Mouse (Mus musculus): ENCODE measurements around the gene Tex10.
A peak's percentile ranks its signal among the peaks of the same experiment; 100 is the strongest.

The Tex10 gene

GRCm38 (mm10) chr4:48403066-48403640 is 70.1 kb downstream of the Tex10 start:
- no peak for DNase-seq (ENCODE audit: low spot score)

DNA sequence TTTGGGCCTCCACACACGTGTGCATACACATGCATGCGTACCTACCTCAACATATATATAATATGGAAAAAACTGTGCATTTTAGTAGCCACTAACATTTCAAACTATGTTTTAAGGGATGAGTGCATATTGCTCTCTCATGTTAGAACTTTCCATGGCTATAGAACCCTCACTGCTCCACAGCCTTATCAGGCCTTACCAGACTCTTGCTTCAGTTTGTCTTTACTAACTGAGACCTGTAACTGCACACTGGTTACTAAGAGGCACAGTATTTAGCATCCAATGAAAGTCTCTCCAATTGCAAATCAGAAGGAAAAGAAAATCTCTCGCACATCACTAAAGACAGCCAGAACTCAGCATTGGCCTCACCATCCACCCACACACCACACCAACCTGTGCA is 76.3 kb downstream of the Tex10 start:
- no peak for DNase-seq (ENCODE audit: low spot score)

DNA sequence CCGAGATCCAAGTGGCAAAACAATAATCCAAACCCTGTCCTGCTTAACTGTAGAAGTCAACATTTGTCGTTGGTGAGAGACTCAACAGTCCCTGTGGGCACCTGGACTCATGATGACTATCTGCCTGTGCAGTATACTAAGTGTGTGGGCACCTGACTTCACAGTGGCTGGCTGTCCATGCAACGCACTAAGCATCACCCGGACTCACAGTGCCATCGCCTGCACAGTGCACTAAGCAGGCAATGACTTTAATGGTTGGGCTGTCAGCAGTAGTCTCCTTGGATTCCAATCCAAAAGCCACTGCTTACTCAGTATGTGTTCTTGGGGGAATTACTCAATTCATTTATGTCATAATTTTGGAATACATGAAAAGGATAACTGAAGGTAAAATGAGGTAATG is 90.8 kb downstream of the Tex10 start:
- no peak for DNase-seq (ENCODE audit: low spot score)

- DNase-seq (ENCODE audit: low spot score): peak; percentile 14
Observed at GRCm38 (mm10) chr4:48380940-48381339, 92.3 kb downstream of the Tex10 start.
